Mouse (Mus musculus) ZHBTc4 (cell line): Measurements from ENCODE around the gene Tmem30b.
"Not testable (repeated sequence)": the region's sequence is repeated elsewhere in the genome, so short reads cannot be mapped to it uniquely, and the experiment has no call there.

Experiments used
- DNase-seq: peaks from one replicate; pipeline ENCODE4 v3.0.0-alpha.2; 2011; ENCODE audit warnings: low read depth, low spot score

Gene Tmem30b

DNA sequence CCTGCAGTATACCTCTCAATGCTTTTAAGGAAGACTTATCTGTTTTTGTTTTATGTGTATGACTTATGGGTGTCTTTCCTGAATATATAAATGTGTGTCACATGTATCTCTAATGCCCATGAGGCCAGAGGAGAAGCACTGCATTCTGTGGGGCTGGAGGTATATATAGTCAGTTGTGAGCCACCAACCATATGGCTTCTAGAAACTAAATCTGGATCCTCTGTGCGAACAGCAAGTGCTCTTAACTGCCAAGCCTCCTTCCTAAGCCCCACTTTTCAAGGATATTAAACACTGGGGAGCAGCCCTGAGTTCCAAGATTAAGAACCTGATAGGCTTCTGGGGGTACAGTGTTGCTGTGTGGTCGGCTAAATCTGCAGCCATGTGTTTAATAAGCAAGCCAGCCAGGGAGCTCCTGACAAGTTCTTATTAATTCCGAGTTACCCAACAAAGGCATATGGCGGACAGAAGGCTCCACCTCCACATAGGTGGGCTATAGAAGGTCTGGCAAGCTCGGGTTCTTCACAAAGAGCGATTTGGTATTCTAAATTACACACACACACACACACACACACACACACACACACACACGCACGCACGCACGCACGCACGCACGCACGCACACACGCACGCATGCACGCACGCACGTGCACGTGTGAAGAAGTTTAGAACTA lies 12.5 kb upstream of the Tmem30b start:
- no peak for DNase-seq

GRCm38 (mm10) chr12:73554155-73554554 lies 8.0 kb upstream of the Tmem30b start:
- DNase-seq: peak; percentile 89

- DNase-seq: no peak
Measured at GRCm38 (mm10) chr12:73548259-73548658, 2.1 kb upstream of the Tmem30b start.

DNA sequence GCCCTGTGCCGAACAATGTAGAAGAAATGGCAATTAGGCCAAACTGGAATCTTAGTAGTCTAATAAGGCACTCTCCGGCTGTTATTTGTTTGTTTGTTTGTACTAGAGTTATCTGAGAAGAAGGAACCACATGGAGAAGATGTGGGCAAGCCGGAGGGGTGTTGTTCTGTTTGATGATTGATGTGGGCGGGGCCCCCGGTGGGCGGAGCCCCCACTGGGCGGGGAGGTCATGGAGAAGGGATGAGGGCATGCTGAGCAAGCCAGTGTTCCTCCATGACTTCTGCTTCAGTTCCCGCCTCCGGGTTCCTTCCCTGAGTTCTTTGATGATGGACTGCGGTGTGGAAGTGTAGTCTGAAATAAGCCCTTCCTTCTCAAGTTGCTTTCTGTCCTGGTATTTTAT lies 1.5 kb upstream of the Tmem30b start:
- DNase-seq: peak; percentile 77

- peak; percentile 74 for DNase-seq
Measured at GRCm38 (mm10) chr12:73545672-73546085, 513 bp downstream of the Tmem30b start.

DNA sequence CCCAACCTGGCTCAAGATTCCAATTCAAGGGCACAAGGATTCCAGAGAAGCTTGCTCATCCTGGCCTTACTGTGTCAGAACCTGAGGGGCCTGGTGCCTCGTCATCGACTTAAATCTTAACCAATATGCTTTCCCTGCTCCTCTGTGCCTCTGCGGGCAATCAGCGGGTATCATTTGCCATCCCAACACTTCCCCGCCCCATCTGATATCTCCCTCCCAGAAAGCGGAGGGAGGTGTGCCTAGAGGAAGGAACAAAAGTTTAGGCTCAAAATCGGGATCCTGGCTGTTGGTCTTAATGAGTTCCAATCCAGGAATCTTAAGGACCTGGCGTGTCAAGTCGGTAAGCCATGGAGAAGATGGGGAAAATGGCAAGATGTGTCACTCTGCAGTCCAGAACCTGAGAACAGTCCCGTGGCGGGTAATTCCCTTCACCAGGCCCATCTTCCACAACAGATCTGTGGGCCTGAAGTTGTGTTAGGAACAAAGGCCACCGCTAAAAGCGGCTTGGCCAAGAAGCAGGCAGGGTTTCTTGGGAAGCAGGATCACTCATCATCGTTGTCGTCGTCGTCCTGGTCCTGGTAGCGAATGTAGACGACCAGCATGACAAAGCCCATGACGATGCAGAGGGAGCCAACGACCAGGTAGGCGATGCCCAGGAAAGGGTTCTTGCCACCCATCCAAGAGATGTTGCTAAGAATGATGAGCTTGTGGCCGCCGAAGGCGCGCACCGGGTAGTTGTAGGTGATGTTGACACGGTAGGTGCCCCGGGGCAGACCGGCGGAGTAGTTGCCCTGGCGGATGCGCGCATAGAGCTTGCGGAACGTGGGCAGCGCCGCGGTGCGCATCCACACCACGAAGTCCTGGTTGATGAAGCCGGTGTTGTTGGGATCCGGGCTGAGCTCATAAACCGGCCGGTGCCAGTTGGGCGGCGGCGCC lies 1.2 kb downstream of the Tmem30b start:
- DNase-seq: peak; percentile 68

- DNase-seq: no peak
Measured at GRCm38 (mm10) chr12:73543191-73543590, 3.0 kb downstream of the Tmem30b start.

- DNase-seq: no peak
Measured at GRCm38 (mm10) chr12:73540402-73540801, 5.8 kb downstream of the Tmem30b start.

- DNase-seq: peak; percentile 21
Measured at GRCm38 (mm10) chr12:73539151-73539550, 7.0 kb downstream of the Tmem30b start.

- DNase-seq: not testable (repeated sequence)
Measured at GRCm38 (mm10) chr12:73538139-73538508, 8.1 kb downstream of the Tmem30b start.

DNA sequence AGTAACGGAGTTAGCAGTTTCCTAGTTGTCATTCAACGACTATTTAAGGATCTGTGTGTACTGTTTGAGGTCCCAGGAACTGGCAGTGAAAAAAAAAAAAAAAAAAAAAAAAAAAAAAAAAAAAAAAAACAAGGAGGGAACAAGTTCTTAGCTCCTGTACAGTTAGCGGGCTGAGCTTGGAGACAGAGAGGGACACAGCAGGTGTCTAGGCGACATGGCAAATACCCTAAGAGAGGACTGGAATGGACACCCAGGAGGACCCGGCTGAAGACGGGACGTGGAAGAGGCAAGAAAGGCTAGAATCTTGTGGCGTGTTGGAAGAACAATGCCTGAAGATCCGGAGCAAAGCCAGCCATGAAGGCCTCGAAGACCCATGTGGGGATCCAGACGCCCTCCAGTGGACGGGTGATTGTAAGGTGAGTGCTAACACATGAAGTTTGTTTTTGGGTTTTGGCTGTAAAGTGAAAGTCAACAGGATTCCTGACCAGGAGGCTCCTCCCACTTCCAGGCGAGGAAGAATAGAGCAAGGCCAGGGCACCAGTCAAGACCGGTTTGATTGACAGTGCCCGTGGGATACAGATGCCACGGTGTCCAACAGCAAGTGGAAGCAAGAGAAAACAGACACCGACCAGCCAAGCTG lies 8.6 kb downstream of the Tmem30b start:
- DNase-seq: peak; percentile 95

GRCm38 (mm10) chr12:73534591-73534990 lies 11.6 kb downstream of the Tmem30b start:
- DNase-seq: peak; percentile 80

- no peak for DNase-seq
Measured at GRCm38 (mm10) chr12:73531889-73532479, 14.2 kb downstream of the Tmem30b start.

DNA sequence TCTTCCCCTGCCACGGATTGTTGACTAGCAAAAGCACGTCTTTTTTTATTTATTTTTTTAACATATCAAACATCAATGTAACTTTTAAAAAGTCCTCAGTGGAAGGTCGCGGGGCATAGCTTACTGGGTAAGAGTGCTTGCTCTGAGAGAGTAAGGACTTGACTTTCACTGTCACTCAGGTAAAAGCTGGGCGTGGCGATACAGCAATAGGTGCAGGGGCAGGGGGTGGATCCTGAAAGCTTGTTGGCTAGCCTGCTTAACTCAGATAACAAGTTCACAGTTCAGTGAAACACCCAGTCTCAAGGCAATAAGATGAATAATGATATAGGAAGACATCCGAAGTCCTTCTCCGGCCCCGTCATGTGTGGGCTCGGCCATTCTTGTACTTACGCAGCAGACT lies 16.6 kb downstream of the Tmem30b start:
- DNase-seq: no peak

DNA sequence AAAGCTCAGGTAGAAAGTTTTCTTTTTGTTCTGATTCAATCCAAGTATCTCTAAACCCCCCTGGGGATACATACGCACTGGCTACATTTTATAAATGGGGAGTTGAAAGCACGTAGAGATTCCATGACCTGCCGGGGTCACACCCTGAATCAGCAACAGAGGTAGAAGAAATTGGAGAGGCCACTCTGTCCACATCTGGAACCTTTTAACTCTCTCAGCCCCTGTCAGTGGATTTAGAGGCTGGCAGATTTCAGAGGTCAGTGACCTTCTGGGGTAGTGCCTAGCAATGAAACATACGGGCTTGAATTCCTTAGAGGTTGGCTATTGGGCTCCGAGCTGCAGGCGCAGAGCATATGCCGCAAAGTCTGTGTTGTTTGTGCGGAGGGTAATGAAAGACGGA lies 17.1 kb downstream of the Tmem30b start:
- no peak for DNase-seq

DNA sequence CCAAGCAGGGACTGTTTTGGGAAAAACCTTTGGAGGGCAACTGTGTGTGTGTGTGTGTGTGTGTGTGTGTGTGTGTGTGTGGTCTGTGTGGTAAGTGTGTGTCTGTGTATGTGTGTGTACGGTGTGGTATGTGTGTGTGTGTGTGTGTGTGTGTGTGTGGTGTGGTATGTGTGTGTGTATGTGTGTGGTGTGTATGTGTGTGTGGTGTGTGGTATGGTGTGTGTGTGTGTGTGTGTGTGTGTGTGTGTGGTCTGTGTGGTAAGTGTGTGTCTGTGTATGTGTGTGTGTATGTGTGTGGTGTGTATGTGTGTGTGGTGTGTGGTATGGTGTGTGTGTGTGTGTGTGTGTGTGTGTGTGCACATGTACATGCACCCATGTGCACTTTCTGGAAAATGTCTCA lies 18.1 kb downstream of the Tmem30b start:
- DNase-seq: not testable (repeated sequence)

DNA sequence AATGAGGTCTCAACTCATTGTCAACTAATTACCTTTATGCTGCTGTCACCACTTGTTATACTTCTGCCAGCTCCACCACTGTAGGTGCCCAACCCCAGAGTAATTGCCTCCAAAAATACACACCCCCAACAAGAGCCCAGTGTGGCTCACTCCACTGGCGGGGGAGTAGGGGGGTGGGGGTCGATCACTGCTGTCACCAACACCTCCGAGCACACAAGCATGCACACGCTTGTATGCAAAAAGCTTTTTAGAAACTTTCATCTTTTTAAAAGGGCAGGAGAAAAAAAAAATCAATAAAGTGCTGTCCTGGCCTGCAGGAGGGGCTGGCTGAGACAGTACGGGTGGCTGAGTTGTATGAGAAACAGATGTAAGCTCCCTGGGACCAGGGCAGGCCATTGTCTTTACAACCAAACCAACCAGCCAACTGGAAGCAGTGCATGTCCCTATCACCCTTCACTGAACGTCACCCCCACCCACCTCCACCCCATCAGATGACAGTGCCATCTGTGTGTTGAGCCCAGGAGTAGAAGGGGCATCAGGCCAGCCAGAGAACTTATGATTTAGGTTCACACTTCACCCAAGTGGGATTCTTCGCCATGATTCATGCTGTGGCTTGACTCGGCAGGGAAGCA lies 20.8 kb downstream of the Tmem30b start:
- no peak for DNase-seq

GRCm38 (mm10) chr12:73523066-73523465 lies 23.1 kb downstream of the Tmem30b start:
- DNase-seq: no peak

DNA sequence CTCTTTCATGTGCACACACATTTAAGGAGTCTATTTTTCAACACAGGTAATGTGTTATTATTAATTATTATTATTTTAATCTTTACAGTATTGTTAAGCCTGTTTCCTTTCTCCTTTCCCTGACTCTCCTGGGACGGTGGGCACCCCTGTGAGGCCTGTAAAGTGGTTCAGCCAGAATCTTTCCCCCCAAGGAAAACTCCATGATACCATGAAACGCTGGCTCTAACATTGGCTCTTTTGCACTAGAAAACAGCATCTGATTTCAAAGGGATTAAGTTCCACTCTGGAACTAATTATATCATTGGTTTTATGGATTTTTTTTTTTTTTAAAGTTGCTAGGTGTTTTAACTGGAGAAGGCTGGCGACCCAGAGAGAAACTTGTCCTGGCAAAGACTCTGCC lies 24.2 kb downstream of the Tmem30b start:
- DNase-seq: no peak

DNA sequence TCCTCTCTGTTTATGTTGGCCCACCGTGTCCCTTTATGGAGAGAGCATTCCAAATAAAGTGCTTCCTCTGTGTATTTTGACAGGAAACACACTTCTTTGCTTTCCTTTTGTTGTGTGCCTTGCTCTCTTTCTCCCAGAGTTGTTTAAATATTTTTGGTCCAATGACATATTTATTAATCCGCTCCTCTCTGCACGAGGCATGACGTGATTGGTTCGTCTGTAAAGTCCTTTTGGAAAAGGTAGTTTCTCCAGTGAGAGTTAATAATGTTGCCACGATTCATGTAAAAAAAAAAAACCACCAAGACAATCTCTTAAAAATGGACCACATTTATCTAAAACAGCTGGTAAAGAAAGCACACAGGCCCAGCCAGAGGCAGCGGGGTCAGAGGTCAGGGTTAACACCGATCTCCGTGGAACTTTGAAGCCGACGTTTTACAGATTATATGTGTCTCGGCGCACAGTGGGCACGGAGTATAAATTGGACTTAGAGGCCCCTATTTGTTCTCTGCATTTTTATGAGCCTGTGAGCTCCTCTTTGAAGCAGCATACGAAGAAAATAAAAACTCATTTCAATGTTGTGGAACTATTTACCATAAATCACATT lies 24.9 kb downstream of the Tmem30b start:
- no peak for DNase-seq

GRCm38 (mm10) chr12:73517768-73518167 lies 28.4 kb downstream of the Tmem30b start:
- peak; percentile 35 for DNase-seq
